Mouse (Mus musculus) hindlimb bud, embryonic 11.5 days (tissue): Measurements from ENCODE around the gene Hist1h1t.
A peak's percentile ranks its signal among the peaks of the same experiment; 100 is the strongest.

ENCODE experiments used
- DNase-seq: peaks from one replicate; pipeline ENCODE4 v3.0.0-alpha.2; 2012; ENCODE audit warnings: low read depth, low spot score; ENCODE audit errors: extremely low spot score

The Hist1h1t gene

DNA sequence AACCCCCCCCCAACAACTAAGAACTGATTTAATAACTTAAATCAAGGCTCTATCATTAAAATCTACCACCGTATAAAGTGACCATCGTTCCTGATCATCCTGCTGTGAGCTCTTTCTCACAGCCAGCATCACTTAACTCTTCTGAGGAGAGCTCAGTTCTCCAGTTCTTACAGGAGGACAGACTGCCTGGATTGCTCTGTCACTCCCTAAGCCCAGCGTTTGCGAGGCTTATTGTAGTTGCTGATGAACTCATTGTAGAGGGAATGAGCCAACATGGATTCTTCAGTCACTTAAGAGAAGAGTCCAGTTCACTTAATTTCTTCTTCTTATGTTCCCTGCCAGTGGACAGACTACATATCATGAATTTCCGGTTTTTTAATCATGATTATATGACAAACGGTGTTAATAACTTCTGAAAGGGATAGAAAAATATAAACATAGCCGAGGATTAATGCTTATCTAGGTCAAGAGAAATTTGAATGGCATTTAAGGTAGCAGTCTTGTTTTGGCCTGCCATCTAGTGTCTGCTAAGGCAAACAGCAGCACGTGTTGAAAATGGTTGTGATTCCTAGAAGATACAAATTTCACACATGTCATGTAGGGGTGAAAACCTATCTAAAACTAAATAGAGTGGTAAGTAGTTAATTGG lies 36.7 kb downstream of the Hist1h1t start:
- DNase-seq = no peak

GRCm38 (mm10) chr13:23737091-23737490 lies 41.5 kb downstream of the Hist1h1t start:
- DNase-seq = no peak

DNA sequence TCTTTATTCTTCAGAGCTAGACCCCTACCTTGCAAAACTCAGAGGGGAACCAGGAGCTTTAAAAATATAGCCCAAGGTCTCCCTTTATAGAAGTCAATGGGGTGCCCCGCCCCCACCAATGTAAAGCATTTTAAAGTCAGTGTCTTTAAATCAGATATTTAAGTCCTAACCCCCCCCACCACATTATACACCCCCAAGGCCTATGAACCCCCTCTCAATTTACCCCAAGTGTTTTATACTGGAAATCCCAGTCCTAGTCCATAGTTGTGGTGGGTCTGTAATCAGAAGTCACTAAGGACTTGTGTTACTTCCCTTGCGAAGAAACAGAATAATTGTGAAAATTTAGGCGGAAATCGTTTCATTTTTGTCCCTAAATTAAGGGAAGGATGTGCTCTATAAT lies 42.4 kb downstream of the Hist1h1t start:
- DNase-seq = no peak

DNA sequence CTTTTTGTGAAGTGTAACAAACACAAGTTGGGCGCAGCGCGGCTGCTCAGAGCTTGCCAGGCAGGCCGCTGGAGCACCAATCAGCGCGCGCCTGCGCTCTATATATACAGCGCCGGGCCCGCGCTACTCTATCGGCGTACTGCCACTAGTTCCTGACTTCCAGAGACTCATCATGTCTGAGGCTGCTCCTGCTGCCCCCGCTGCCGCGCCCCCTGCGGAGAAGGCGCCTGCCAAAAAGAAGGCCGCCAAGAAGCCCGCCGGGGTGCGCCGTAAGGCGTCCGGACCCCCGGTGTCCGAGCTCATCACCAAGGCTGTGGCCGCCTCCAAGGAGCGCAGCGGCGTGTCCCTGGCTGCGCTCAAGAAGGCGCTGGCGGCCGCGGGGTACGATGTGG lies 43.1 kb downstream of the Hist1h1t start, which contains the start of gene Hist1h1c:
Hist1h1c (plus strand) TSS at position 132 of the 392 bp plus-strand sequence.
- no peak for DNase-seq

- DNase-seq = peak; percentile 90
Observed at GRCm38 (mm10) chr13:23739069-23739921, 43.7 kb downstream of the Hist1h1t start.

DNA sequence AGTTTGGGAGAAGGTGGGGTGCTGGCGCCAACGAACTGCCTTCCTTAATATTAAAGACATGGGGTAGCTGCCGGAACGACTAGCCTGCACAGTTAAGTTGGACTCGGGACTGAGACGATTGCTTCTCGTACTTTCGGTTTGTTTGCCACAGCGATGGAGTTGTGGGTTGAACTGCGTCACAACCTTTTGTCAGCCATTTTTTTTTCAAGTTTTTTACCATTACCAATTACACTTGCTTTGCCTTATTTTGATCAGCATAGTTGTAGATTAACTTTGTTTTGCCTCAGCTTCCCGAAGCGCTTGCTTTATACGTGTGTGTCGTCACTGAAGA lies 44.3 kb downstream of the Hist1h1t start:
- peak; percentile 77 for DNase-seq

DNA sequence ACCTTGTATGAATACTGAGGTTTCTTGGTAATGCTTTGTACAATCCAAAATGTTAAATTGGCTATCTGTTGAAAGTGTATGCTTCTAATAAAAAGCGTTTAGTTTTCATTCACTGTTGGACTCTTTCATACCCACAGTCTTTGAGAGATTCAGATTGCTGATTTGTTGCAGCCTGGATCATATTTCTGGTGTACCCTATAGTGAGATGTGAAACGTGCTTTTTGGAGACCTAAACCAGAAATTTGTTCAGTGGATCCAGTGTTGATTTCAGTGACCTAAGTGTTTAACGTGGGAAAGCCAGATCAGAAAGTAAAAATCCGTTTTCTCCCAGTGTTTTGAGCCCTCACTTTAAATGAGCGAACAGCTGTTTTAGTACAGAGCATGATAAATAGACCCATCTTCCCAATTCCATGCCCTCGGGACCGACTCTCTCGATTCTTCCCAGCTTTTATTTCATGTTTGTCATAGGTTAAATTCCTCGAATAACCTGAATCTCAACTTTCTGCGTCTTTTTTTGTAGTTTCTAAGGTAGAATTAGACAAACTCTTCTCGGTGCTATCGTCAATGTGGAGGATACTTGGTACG lies 44.7 kb downstream of the Hist1h1t start:
- DNase-seq = no peak

DNA sequence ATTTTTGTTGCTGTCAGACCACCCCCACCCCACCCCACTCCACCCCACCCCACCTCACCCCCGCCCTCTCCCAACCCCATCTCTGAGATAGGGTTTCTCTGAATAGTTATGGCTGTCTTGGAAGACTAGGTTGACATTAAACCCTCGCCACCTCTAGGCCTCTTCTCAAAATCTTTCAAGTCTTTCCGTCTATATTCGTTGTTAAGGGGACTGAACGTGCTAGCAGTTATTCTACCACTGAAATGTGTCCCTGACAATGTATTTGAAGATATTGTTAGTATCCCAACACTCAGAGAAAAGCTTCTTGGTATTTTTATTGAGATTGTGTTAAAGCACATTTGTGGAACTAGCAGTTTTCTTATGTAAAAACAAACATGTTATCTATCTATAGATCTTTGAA lies 45.3 kb downstream of the Hist1h1t start:
- no peak for DNase-seq

DNA sequence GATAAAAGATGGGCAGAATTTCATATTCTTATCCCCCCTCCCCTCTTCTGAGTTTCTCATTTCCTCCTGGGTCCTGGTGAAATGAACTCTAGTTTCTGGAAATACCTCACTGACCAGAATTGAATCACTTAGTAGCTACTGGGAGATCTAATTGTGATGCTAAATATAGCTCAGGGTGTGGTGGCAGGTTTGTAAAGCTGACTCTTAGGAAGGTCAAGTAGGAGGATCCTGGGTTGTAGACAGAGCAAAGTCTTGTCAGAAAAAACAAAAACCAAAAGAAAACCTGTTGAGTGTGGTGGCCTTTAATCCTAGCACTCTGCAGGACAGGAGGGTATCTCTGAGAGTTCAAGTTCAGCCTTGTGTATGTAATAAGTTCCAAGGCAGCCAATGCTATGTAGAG lies 46.4 kb downstream of the Hist1h1t start:
- no peak for DNase-seq

- no peak for DNase-seq
Observed at GRCm38 (mm10) chr13:23743215-23743614, 47.6 kb downstream of the Hist1h1t start.

DNA sequence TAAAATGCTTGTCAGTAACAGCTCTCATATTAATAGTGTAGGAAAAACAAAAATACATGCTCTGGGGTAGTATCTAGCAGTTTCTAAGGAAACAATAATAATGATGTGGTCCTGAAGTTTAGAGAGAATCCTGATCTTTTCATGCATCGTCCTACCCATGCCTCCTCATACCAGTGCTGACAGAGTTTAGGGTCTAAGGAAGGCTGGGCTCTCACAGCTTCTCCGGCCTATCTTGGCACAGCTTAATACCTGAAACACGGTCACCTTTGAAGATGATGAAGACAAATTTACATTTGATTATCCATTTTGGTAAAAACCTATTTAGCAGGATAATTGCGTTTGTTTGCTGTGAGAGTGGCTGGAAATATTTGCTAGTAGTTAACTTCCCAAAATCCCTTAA lies 48.3 kb downstream of the Hist1h1t start:
- DNase-seq = no peak

- peak; percentile 68 for DNase-seq
Observed at GRCm38 (mm10) chr13:23744421-23745380, 49.1 kb downstream of the Hist1h1t start.

- DNase-seq = peak; percentile 91
Observed at GRCm38 (mm10) chr13:23745381-23746161, 50.0 kb downstream of the Hist1h1t start, which contains the start of gene Hist1h3c. Hist1h3c (minus strand) TSS chr13:23745602.
